Mouse (Mus musculus) liver, embryonic 14.5 days (tissue): ENCODE results near the gene Tec. TPM values are rescaled to one million over a fixed set of nuclear protein-coding genes. Genes with fewer than 3 reads are reported as not detected.

Source experiments
- ATAC-seq: fragments of 200-750 bp; cut with Nextera tagmentation; 2 replicates; pipeline ENCODE4 v1.8.0; 2017; ENCODE audit warnings: moderate number of reproducible peaks, mild to moderate bottlenecking, moderate library complexity; ENCODE audit not compliant: insufficient read depth
- DNase-seq, 3 experiments: peaks; one replicate each; pipeline ENCODE4 v3.0.0-alpha.2; 2012 to 2013; ENCODE audit warnings: low read depth in 3 of 3, low spot score in 3 of 3
- H3K27ac ChIP-seq: fragments of 300-500 bp; sonication (generic); 2 replicates; pipeline ENCODE4 v1.5.1; 2014; ENCODE audit warnings: moderate library complexity, mild to moderate bottlenecking, control low read depth, inconsistent platforms
- H3K27me3 ChIP-seq: fragments of 300-500 bp; sonication (generic); 2 replicates; pipeline ENCODE4 v1.6.1; 2014; ENCODE audit warnings: mild to moderate bottlenecking, low read length, moderate library complexity; ENCODE audit not compliant: control insufficient read depth, insufficient read depth
- H3K36me3 ChIP-seq: fragments of 300-500 bp; sonication (generic); replicated peaks from 2 replicates; pipeline ENCODE4 v1.6.1; 2014; ENCODE audit warnings: low read depth; ENCODE audit not compliant: control insufficient read depth, insufficient read depth
- H3K4me1 ChIP-seq, 2 experiments: fragments of 200-500 bp in 1 of 2; fragments of 300-500 bp in 1 of 2; sonication (generic) in 1 of 2; replicated peaks; 2 replicates each; pipeline ENCODE4 v1.6.1; 2012 to 2014; ENCODE audit warnings: antibody characterized with exemption in 1 of 2, inconsistent platforms in 1 of 2, low read length in 1 of 2; ENCODE audit not compliant: control insufficient read depth in 2 of 2, insufficient read depth in 2 of 2
- H3K4me2 ChIP-seq: fragments of 300-500 bp; sonication (generic); 2 replicates; pipeline ENCODE4 v1.6.1; 2014; ENCODE audit warnings: low read depth, mild to moderate bottlenecking, control low read depth, moderate library complexity
- H3K4me3 ChIP-seq, 2 experiments: fragments of 200-500 bp in 1 of 2; fragments of 300-500 bp in 1 of 2; sonication (generic) in 1 of 2; 2 replicates each; pipeline ENCODE4 v1.5.1; 2012 to 2014; ENCODE audit warnings: low read depth in 2 of 2, low read length in 2 of 2, mild to moderate bottlenecking in 2 of 2, control low read depth in 1 of 2, inconsistent platforms in 1 of 2, moderate library complexity in 1 of 2; ENCODE audit not compliant: insufficient read depth in 1 of 2
- H3K9ac ChIP-seq: fragments of 300-500 bp; sonication (generic); replicated peaks from 2 replicates; pipeline ENCODE4 v1.6.1; 2014; ENCODE audit warnings: mild to moderate bottlenecking, control low read depth, moderate library complexity
- H3K9me3 ChIP-seq: fragments of 300-500 bp; sonication (generic); 2 replicates; pipeline ENCODE4 v1.6.1; 2016; ENCODE audit warnings: low read length, mixed read lengths; ENCODE audit not compliant: control insufficient read depth
- CTCF ChIP-seq: IDR thresholded peaks from 2 replicates; pipeline ENCODE4 v1.5.1; 2016; ENCODE audit warnings: antibody characterized with exemption, low read depth, control low read depth
- EP300 ChIP-seq: IDR thresholded peaks from 2 replicates; pipeline ENCODE4 v1.6.1; 2016; ENCODE audit warnings: antibody characterized with exemption, low read depth
- WGBS: fragments of 180-500 bp; shearing (Covaris S2); extraction: QIAGEN DNeasy Blood & Tissue Kit; methylation state at CpG from one replicate; pipeline ENCODE4 v1.1.7; 2014; ENCODE audit not compliant: insufficient replicate concordance; 5-methylcytosine and 5-hydroxymethylcytosine counted together
- polyA plus RNA-seq, 2 experiments: library from polyadenylated mRNA; depleted of rRNA in 1 of 2; stranded (reverse) in 1 of 2; unstranded in 1 of 2; fragments of >200 nt; fragmentation: Nextera tagmentation in 1 of 2; extraction: Ambion mirVana in 1 of 2; gene quantifications; 2 replicates each; pipeline versions ENCODE4 v1.2.1 to v1.2.3; 2012 to 2014

The Tec gene
- polyA plus RNA-seq, 2 experiments, result 1.9 to 3.3 TPM

DNA sequence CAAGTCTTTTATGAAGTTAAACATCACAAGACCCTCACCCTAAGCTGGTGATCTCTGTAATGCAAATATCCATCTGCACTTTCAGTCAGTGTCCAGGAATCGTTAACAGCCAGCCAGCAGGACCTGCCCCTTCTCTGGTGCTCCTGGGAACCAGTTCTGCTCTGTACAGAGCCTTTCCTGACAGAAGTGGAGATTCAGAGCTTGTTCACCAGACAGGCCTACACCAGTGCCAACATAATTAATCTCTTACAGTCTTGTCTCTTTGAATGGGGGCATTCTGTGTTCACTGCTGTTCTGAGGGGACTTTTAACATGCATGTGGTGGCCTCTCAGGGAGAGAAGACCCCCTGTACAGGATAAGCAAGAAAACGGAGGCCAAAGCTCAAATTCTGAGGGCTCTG, 29.3 kb downstream of the Tec start:
- Histone ChIP-seq H3K27me3 (no peaks in the 10 kb centered on the region), H3K9ac (no peak overlapping the region), H3K27ac (no peak overlapping the region), H3K4me3 (no peak overlapping the region), H3K4me1 (peaks cover 0 to 1% of the 10 kb centered on the region in 2 experiments; a peak in 2 of 4 replicates), H3K4me2 (no peak overlapping the region), H3K36me3 (no peaks in the 10 kb centered on the region), H3K9me3 (no peaks in the 10 kb centered on the region)
- TF ChIP-seq EP300, result no peak
- no peak for TF ChIP-seq CTCF
- 49% methylated on average over 2 of the region's 2 CpGs for WGBS
- DNase-seq (no peak), ATAC-seq (no peak)

DNA sequence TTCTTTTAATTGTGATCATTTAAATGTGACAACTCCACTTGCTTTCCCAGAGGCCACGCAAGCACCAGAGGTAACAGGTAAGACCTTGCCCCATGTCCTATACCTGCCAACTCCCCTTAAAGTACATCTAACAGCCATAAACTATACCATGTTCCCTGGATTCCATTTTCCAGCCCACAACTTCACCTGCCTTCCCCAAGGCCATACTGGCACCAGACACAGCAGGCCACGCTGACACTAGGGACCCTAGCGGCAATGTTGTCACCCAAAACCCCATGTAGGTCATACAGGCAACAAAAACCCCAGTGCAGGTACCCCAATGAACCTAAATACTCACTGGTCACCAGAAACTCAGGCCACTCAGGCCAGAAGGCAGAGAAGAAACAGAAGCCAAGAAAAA, 32.6 kb downstream of the Tec start:
- no peaks in the 10 kb centered on the region for H3K9me3 ChIP-seq
- H3K36me3 ChIP-seq, result no peaks in the 10 kb centered on the region
- no peak overlapping the region for H3K9ac ChIP-seq
- no peaks in the 10 kb centered on the region; a peak in 1 of 4 replicates for H3K4me1 ChIP-seq
- H3K27me3 ChIP-seq, result no peaks in the 10 kb centered on the region
- H3K27ac ChIP-seq, result no peak overlapping the region
- WGBS, result 72% methylated on average over 3 of the region's 3 CpGs
- DNase-seq, result no peak
- H3K4me3 ChIP-seq, result no peak overlapping the region
- no peak overlapping the region for H3K4me2 ChIP-seq
- no peak for ATAC-seq
- TF ChIP-seq EP300, result no peak
- TF ChIP-seq CTCF, result no peak

DNA sequence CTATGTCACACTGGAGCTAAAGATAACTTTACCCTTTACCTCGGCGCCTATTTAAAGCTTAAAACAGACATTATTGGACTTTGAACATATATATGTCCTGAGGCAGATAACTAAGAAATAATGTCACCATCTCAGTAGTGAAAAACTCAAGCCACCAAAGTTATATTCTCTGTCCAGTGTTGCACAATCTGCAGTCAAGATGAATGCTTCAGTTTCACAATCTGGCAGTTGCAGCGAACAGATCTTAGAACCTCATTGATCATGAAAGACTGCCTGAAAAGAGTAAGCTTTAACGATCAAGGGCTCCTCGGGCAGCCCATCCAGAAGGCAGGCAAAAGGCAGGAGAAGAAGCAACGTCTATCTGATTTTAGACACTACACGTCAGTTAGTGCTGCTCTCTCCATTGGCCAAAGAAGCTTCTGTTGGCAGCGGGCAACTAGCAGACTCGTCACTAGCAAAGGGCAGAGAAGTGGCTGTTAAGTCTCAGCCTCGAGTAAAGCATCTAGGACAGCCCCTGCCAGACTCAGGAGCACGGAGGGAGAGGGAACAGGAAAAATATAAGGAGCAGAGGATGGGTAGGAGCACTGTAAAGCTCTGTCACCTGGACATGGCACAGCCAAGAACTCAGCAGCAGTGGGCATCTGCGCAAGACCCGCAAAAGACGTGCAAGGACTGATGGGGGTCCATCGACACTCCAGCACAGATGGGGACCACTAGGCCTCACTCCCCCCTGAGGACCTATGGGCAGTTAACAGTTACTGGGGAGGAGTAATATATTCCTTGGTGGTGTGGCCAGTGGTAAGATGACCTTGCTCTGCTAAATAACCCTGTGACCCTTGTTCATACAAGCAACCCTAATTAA, 35.1 kb downstream of the Tec start:
- no peaks in the 10 kb centered on the region for H3K27me3 ChIP-seq
- no peak overlapping the region for H3K9ac ChIP-seq
- H3K4me1 ChIP-seq, result no peaks in the 10 kb centered on the region; a peak in 1 of 4 replicates
- no peak for DNase-seq
- no peaks in the 10 kb centered on the region for H3K9me3 ChIP-seq
- H3K27ac ChIP-seq, result no peak overlapping the region
- H3K4me2 ChIP-seq, result no peak overlapping the region
- no peak overlapping the region for H3K4me3 ChIP-seq
- no peak for ATAC-seq
- TF ChIP-seq EP300, result no peak
- TF ChIP-seq CTCF, result no peak
- H3K36me3 ChIP-seq, result no peaks in the 10 kb centered on the region
- 47% methylated on average over 15 of the region's 15 CpGs for WGBS

DNA sequence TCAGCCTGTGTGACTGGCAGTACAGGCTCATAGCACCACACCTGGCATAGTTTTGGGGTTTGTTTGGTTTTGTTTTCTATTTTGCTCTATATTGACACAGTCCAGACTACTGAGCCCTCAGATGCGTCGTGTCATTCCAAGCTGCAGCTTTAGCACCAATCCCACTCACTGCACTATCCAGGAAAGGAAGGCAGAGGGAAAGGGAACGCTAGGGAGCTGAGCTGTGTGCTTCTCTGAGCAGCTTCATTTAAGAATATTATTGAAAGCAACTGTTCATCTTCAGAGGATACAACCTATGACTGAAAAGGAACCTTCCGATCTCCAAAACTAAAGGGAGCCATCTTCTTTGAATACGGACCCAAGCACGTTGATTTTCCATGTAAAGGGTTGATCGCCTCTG, 36.1 kb downstream of the Tec start:
- Histone ChIP-seq H3K9me3 (no peaks in the 10 kb centered on the region), H3K4me1 (no peaks in the 10 kb centered on the region; a peak in 1 of 4 replicates), H3K4me3 (no peak overlapping the region), H3K36me3 (no peaks in the 10 kb centered on the region), H3K27me3 (no peaks in the 10 kb centered on the region), H3K4me2 (no peak overlapping the region), H3K9ac (no peak overlapping the region), H3K27ac (no peak overlapping the region)
- DNase-seq (no peak), ATAC-seq (no peak)
- TF ChIP-seq EP300, result no peak
- TF ChIP-seq CTCF, result no peak
- WGBS, result 80% methylated on average over 7 of the region's 7 CpGs

DNA sequence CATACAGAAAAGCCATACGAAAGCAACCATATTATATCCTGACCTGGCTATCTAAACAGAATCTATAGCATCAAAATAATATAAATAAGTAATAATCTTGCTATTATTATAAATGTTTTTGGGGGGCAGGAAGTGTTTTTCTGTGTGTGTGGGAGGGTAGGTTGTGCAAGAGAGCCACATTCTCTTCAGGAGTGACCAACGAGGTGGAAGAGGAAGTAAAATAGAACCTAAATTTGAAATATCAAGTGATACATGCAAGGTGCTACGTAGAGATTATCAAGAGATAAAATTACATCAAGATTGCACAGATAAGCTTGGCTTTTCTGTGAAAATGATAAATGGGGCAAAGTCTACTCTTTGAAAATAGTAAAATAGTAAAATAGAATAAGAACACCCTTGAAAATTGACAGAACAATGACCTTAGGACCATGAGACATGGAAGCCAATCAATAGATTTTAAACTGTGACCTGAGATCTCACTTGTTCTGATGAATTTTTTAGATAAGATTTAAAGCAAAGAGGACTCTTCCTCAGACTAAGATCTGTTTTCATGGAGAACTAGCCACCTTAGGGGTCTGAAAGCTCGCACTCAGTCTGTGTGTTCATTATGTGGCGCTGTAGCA, 37.2 kb downstream of the Tec start:
- Histone ChIP-seq H3K4me2 (no peak overlapping the region), H3K36me3 (no peaks in the 10 kb centered on the region), H3K4me1 (no peaks in the 10 kb centered on the region; a peak in 1 of 4 replicates), H3K27me3 (no peaks in the 10 kb centered on the region), H3K4me3 (no peak overlapping the region), H3K9me3 (no peaks in the 10 kb centered on the region), H3K27ac (no peak overlapping the region), H3K9ac (no peak overlapping the region)
- ATAC-seq (no peak), DNase-seq (no peak)
- 55% methylated on average over 5 of the region's 5 CpGs for WGBS
- TF ChIP-seq CTCF (no peak), EP300 (no peak)
